Mouse (Mus musculus) thymus, adult 2 months (tissue): ENCODE data around the gene Mrnip. TPM values are rescaled to one million over a fixed set of nuclear protein-coding genes. Genes with fewer than 3 reads are reported as not detected.

Experiments used
- DNase-seq: peaks from one replicate; pipeline ENCODE4 v3.0.0; 2021
- H3K27ac ChIP-seq: fragments of 200-500 bp; 2 replicates; pipeline ENCODE4 v1.5.1; 2012; ENCODE audit warnings: low read length, control low read depth; ENCODE audit not compliant: control insufficient read depth, insufficient read depth
- H3K27me3 ChIP-seq: fragments of 200-500 bp; 2 replicates; pipeline ENCODE4 v1.6.1; 2012; ENCODE audit warnings: mild to moderate bottlenecking, low read length, moderate library complexity, mixed read lengths; ENCODE audit not compliant: control insufficient read depth, insufficient read depth
- H3K36me3 ChIP-seq: fragments of 200-500 bp; 2 replicates; pipeline ENCODE4 v1.6.1; 2012; ENCODE audit warnings: mild to moderate bottlenecking, low read length, moderate library complexity; ENCODE audit not compliant: control insufficient read depth, insufficient read depth
- H3K4me1 ChIP-seq: fragments of 200-500 bp; replicated peaks from 2 replicates; pipeline ENCODE4 v1.6.1; 2012; ENCODE audit warnings: low read length; ENCODE audit not compliant: control insufficient read depth, insufficient read depth
- H3K4me3 ChIP-seq: fragments of 200-500 bp; 2 replicates; pipeline ENCODE4 v1.5.1; 2012; ENCODE audit warnings: mild to moderate bottlenecking, low read length, control low read depth, moderate library complexity; ENCODE audit not compliant: control insufficient read depth, insufficient read depth
- CTCF ChIP-seq: fragments of 200-500 bp; IDR thresholded peaks from 2 replicates; pipeline ENCODE4 v1.5.1; 2012; ENCODE audit warnings: mild to moderate bottlenecking, control low read depth, low read length, moderate library complexity, borderline replicate concordance; ENCODE audit not compliant: control insufficient read depth, poor library complexity, insufficient read depth; ENCODE audit errors: extremely low read depth
- POLR2A ChIP-seq: fragments of 200-500 bp; IDR thresholded peaks from 2 replicates; pipeline ENCODE4 v1.6.1; 2012; ENCODE audit warnings: mild to moderate bottlenecking, low read length, control low read depth, moderate library complexity; ENCODE audit not compliant: control insufficient read depth, poor library complexity, insufficient read depth; ENCODE audit errors: extremely low read depth
- WGBS: fragments of 180-500 bp; shearing (Covaris S2); methylation state at CpG from one replicate; pipeline ENCODE4 v1.1.7; 2018; 5-methylcytosine and 5-hydroxymethylcytosine counted together
- polyA plus RNA-seq: library from polyadenylated mRNA; depleted of rRNA; stranded (reverse); fragments of >200 nt; gene quantifications from 2 replicates; pipeline ENCODE4 v1.2.3, GENCODE M21; 2012

Mrnip gene
- polyA plus RNA-seq, 1 experiment = 8.9 TPM

- H3K4me3 ChIP-seq = no peak overlapping the region
- peaks cover 80% of the 10 kb centered on the region for H3K36me3 ChIP-seq
- H3K4me1 ChIP-seq = no peaks in the 10 kb centered on the region
- no peaks in the 10 kb centered on the region for H3K27me3 ChIP-seq
- no peak for TF ChIP-seq POLR2A
- no peak for TF ChIP-seq CTCF
- no peak for DNase-seq
- no peak overlapping the region for H3K27ac ChIP-seq
- 94% methylated on average over 9 of the region's 9 CpGs for WGBS
These were observed 24.6 kb upstream of the Mrnip start for GRCm38 (mm10) chr11:50149603-50150150.

GRCm38 (mm10) chr11:50151374-50151773 is 22.9 kb upstream of the Mrnip start:
- Histone ChIP-seq H3K4me1 (no peaks in the 10 kb centered on the region), H3K4me3 (no peak overlapping the region), H3K27ac (no peak overlapping the region), H3K36me3 (peaks cover 75% of the 10 kb centered on the region), H3K27me3 (no peaks in the 10 kb centered on the region)
- no peak for TF ChIP-seq CTCF
- TF ChIP-seq POLR2A = no peak
- DNase-seq = no peak
- WGBS = 92% methylated on average over 3 of the region's 3 CpGs

- no peak overlapping the region for H3K27ac ChIP-seq
- no peak for TF ChIP-seq POLR2A
- TF ChIP-seq CTCF = no peak
- WGBS = 94% methylated on average over 9 of the region's 9 CpGs
- no peaks in the 10 kb centered on the region for H3K27me3 ChIP-seq
- no peak overlapping the region for H3K4me3 ChIP-seq
- no peak for DNase-seq
- H3K4me1 ChIP-seq = no peaks in the 10 kb centered on the region
- H3K36me3 ChIP-seq = peaks cover 83% of the 10 kb centered on the region
These were observed 20.1 kb upstream of the Mrnip start for GRCm38 (mm10) chr11:50154166-50154565.

GRCm38 (mm10) chr11:50154777-50155520 is 19.3 kb upstream of the Mrnip start:
- 95% methylated on average over 12 of the region's 12 CpGs for WGBS
- H3K27me3 ChIP-seq = no peaks in the 10 kb centered on the region
- no peak for TF ChIP-seq CTCF
- no peak for TF ChIP-seq POLR2A
- no peak for DNase-seq
- H3K4me3 ChIP-seq = no peak overlapping the region
- H3K4me1 ChIP-seq = no peaks in the 10 kb centered on the region
- no peak overlapping the region for H3K27ac ChIP-seq
- H3K36me3 ChIP-seq = peaks cover 84% of the 10 kb centered on the region

- Histone ChIP-seq H3K4me1 (no peaks in the 10 kb centered on the region), H3K4me3 (no peak overlapping the region), H3K36me3 (peaks cover 76% of the 10 kb centered on the region), H3K27ac (no peak overlapping the region), H3K27me3 (no peaks in the 10 kb centered on the region)
- TF ChIP-seq POLR2A (no peak), CTCF (no peak)
- 94% methylated on average over 2 of the region's 2 CpGs for WGBS
- no peak for DNase-seq
These were observed 18.5 kb upstream of the Mrnip start for GRCm38 (mm10) chr11:50155785-50156184.

- Histone ChIP-seq H3K4me1 (no peaks in the 10 kb centered on the region), H3K27me3 (no peaks in the 10 kb centered on the region), H3K36me3 (peaks cover 68% of the 10 kb centered on the region), H3K4me3 (no peak overlapping the region), H3K27ac (no peak overlapping the region)
- DNase-seq = no peak
- TF ChIP-seq POLR2A = no peak
- TF ChIP-seq CTCF = no peak
- 99% methylated on average over 16 of the region's 16 CpGs for WGBS
These were observed 17.5 kb upstream of the Mrnip start for GRCm38 (mm10) chr11:50156725-50157258.

GRCm38 (mm10) chr11:50158346-50158745 is 15.9 kb upstream of the Mrnip start:
- TF ChIP-seq CTCF = no peak
- TF ChIP-seq POLR2A = no peak
- Histone ChIP-seq H3K4me3 (no peak overlapping the region), H3K36me3 (peaks cover 53% of the 10 kb centered on the region), H3K27me3 (no peaks in the 10 kb centered on the region), H3K4me1 (0 out of 2 replicates have a peak, but pooled peaks cover 5% of the 10 kb centered on the region), H3K27ac (no peak overlapping the region)
- no peak for DNase-seq
- WGBS = 98% methylated on average over 7 of the region's 7 CpGs
